Mouse (Mus musculus): Measurements from ENCODE around the gene Klk10. TPM values are rescaled to one million over a fixed set of nuclear protein-coding genes. Genes with fewer than 3 reads are reported as not detected.
A peak's percentile ranks its signal among the peaks of the same experiment; 100 is the strongest.

Gene Klk10
- polyA plus RNA-seq (2014; fragmentation: Nextera tagmentation; extraction: Ambion mirVana): 0.15 TPM in 1 of 2 replicates, not detected in the other

- no peak within 1 kb of the TSS for H3K4me2 ChIP-seq (ENCODE audit: low read depth, severe bottlenecking)
- DNase-seq (ENCODE audit: low spot score): no peak
- H3K4me3 ChIP-seq (ENCODE audit: low read depth, low read length): no peak within 1 kb of the TSS
- ATAC-seq (ENCODE audit: insufficient number of reproducible peaks, low FRiP score, low TSS enrichment, low read depth): no peak
- no peaks in the 10 kb centered on the region for H3K9me3 ChIP-seq (ENCODE audit: control insufficient read depth, low read length)
- no peak within 1 kb of the TSS for H3K9ac ChIP-seq (ENCODE audit: low read length)
- H3K36me3 ChIP-seq (ENCODE audit: control insufficient read depth, insufficient read depth, low read length): no peaks in the 10 kb centered on the region
- 43% methylated on average over 5 of the region's 5 CpGs for WGBS
- H3K27me3 ChIP-seq (ENCODE audit: control insufficient read depth, insufficient read depth, low read length): peaks cover 6% of the 10 kb centered on the region; the same call in 1 of the 2 replicates
- H3K27ac ChIP-seq (replicated peaks; ENCODE audit: low read depth, low read length): no peak within 1 kb of the TSS
- H3K4me1 ChIP-seq (ENCODE audit: control insufficient read depth, insufficient read depth, low read length): peaks cover 3% of the 10 kb centered on the region; the same call in 1 of the 2 replicates
Measured at GRCm38 (mm10) chr7:43780746-43781145, at the start of gene Klk10. TSS of gene Klk10 (plus strand) at chr7:43781035.

- no peak overlapping the region for H3K27ac ChIP-seq (replicated peaks; ENCODE audit: low read depth, low read length)
- no peak for ATAC-seq (ENCODE audit: insufficient number of reproducible peaks, low FRiP score, low TSS enrichment, low read depth)
- H3K4me1 ChIP-seq (ENCODE audit: control insufficient read depth, insufficient read depth, low read length): no peaks in the 10 kb centered on the region
- H3K9ac ChIP-seq (ENCODE audit: low read length): no peak overlapping the region
- H3K36me3 ChIP-seq (ENCODE audit: control insufficient read depth, insufficient read depth, low read length): no peaks in the 10 kb centered on the region
- H3K4me3 ChIP-seq (ENCODE audit: low read depth, low read length): no peak overlapping the region
- no peak for DNase-seq (ENCODE audit: low spot score)
- no peaks in the 10 kb centered on the region for H3K27me3 ChIP-seq (ENCODE audit: control insufficient read depth, insufficient read depth, low read length)
- 64% methylated on average over 1 of the region's 1 CpGs for WGBS
- H3K4me2 ChIP-seq (ENCODE audit: low read depth, severe bottlenecking): no peak overlapping the region
- H3K9me3 ChIP-seq (ENCODE audit: control insufficient read depth, low read length): no peaks in the 10 kb centered on the region
Measured at GRCm38 (mm10) chr7:43747788-43748187, 33.0 kb upstream of the Klk10 start.

DNA sequence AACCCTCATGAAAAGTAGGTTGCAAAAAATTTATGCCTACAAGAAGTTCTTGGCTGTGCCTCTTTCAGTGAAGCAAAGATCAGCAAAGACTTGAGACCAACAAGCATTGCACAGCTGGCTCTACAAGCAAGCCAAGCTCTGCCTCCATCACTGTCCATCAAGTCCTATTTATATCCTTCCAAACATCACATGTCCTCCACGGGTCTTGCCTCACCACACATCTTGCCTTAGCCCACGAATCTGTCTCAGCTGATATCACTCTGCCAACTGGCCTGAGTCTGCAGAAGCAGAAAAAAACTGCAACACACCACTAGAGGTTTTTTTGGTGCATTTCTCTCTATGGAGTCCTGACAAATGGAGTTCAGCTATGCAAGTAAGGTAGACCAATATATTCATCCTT is 28.0 kb upstream of the Klk10 start:
- Histone ChIP-seq H3K27ac (replicated peaks; ENCODE audit: low read depth, low read length) (no peak overlapping the region), H3K4me2 (ENCODE audit: low read depth, severe bottlenecking) (no peak overlapping the region), H3K4me1 (ENCODE audit: control insufficient read depth, insufficient read depth, low read length) (no peaks in the 10 kb centered on the region), H3K9me3 (ENCODE audit: control insufficient read depth, low read length) (no peaks in the 10 kb centered on the region), H3K36me3 (ENCODE audit: control insufficient read depth, insufficient read depth, low read length) (no peaks in the 10 kb centered on the region), H3K9ac (ENCODE audit: low read length) (no peak overlapping the region), H3K4me3 (ENCODE audit: low read depth, low read length) (no peak overlapping the region), H3K27me3 (ENCODE audit: control insufficient read depth, insufficient read depth, low read length) (no peaks in the 10 kb centered on the region)
- 71% methylated on average over 2 of the region's 2 CpGs for WGBS
- no peak for DNase-seq (ENCODE audit: low spot score)
- ATAC-seq (ENCODE audit: insufficient number of reproducible peaks, low FRiP score, low TSS enrichment, low read depth): no peak

DNA sequence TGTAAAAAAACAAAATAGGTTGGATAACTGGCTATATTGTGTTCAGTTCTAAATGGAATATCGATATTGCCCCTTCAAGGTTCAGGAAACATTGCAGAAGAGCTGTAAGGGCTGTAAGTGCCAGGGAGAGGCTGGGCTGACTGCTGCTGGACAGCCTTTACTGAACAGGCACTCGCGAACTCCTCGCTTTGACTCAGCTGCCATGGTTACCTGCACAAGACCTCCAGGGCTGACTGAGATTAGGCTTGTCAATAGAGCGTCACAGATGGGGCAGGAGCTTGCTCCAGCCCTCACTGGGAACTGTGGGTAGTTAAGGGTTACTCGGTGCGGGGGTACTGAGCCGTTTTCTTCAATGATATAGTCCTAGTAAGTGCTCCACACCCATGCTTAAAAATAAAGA is 14.4 kb upstream of the Klk10 start:
- DNase-seq (ENCODE audit: low spot score): no peak
- WGBS: 57% methylated on average over 8 of the region's 8 CpGs
- Histone ChIP-seq H3K9ac (ENCODE audit: low read length) (no peak overlapping the region), H3K4me3 (ENCODE audit: low read depth, low read length) (no peak overlapping the region), H3K4me1 (ENCODE audit: control insufficient read depth, insufficient read depth, low read length) (no peaks in the 10 kb centered on the region), H3K27ac (replicated peaks; ENCODE audit: low read depth, low read length) (no peak overlapping the region), H3K4me2 (ENCODE audit: low read depth, severe bottlenecking) (no peak overlapping the region), H3K9me3 (ENCODE audit: control insufficient read depth, low read length) (no peaks in the 10 kb centered on the region), H3K27me3 (ENCODE audit: control insufficient read depth, insufficient read depth, low read length) (no peaks in the 10 kb centered on the region), H3K36me3 (ENCODE audit: control insufficient read depth, insufficient read depth, low read length) (no peaks in the 10 kb centered on the region)
- no peak for ATAC-seq (ENCODE audit: insufficient number of reproducible peaks, low FRiP score, low TSS enrichment, low read depth)

- WGBS: 82% methylated on average over 4 of the region's 4 CpGs
- no peak for ATAC-seq (ENCODE audit: insufficient number of reproducible peaks, low FRiP score, low TSS enrichment, low read depth)
- no peak within 1 kb of the TSS for H3K4me2 ChIP-seq (ENCODE audit: low read depth, severe bottlenecking)
- no peak within 1 kb of the TSS for H3K27ac ChIP-seq (replicated peaks; ENCODE audit: low read depth, low read length)
- H3K4me1 ChIP-seq (ENCODE audit: control insufficient read depth, insufficient read depth, low read length): no peaks in the 10 kb centered on the region
- H3K36me3 ChIP-seq (ENCODE audit: control insufficient read depth, insufficient read depth, low read length): no peaks in the 10 kb centered on the region
- no peak within 1 kb of the TSS for H3K4me3 ChIP-seq (ENCODE audit: low read depth, low read length)
- no peak for DNase-seq (ENCODE audit: low spot score)
- no peaks in the 10 kb centered on the region for H3K9me3 ChIP-seq (ENCODE audit: control insufficient read depth, low read length)
- H3K9ac ChIP-seq (ENCODE audit: low read length): no peak within 1 kb of the TSS
- no peaks in the 10 kb centered on the region for H3K27me3 ChIP-seq (ENCODE audit: control insufficient read depth, insufficient read depth, low read length)
Measured at GRCm38 (mm10) chr7:43768597-43768996, 12.2 kb upstream of the Klk10 start, which contains the start of gene Klk12. TSS of gene Klk12 (plus strand) at chr7:43768897.

- Histone ChIP-seq H3K27me3 (ENCODE audit: control insufficient read depth, insufficient read depth, low read length) (no peaks in the 10 kb centered on the region), H3K4me2 (ENCODE audit: low read depth, severe bottlenecking) (no peak overlapping the region), H3K9me3 (ENCODE audit: control insufficient read depth, low read length) (no peaks in the 10 kb centered on the region), H3K27ac (replicated peaks; ENCODE audit: low read depth, low read length) (no peak overlapping the region), H3K4me1 (ENCODE audit: control insufficient read depth, insufficient read depth, low read length) (no peaks in the 10 kb centered on the region), H3K4me3 (ENCODE audit: low read depth, low read length) (no peak overlapping the region), H3K36me3 (ENCODE audit: control insufficient read depth, insufficient read depth, low read length) (no peaks in the 10 kb centered on the region), H3K9ac (ENCODE audit: low read length) (no peak overlapping the region)
- ATAC-seq (ENCODE audit: insufficient number of reproducible peaks, low FRiP score, low TSS enrichment, low read depth) (no peak), DNase-seq (ENCODE audit: low spot score) (no peak)
- 88% methylated on average over 8 of the region's 8 CpGs for WGBS
Measured at GRCm38 (mm10) chr7:43769636-43770035, 11.2 kb upstream of the Klk10 start.

GRCm38 (mm10) chr7:43770701-43771100 is 10.1 kb upstream of the Klk10 start:
- Histone ChIP-seq H3K9ac (ENCODE audit: low read length) (no peak overlapping the region), H3K4me2 (ENCODE audit: low read depth, severe bottlenecking) (no peak overlapping the region), H3K4me3 (ENCODE audit: low read depth, low read length) (no peak overlapping the region), H3K4me1 (ENCODE audit: control insufficient read depth, insufficient read depth, low read length) (no peaks in the 10 kb centered on the region), H3K36me3 (ENCODE audit: control insufficient read depth, insufficient read depth, low read length) (no peaks in the 10 kb centered on the region), H3K9me3 (ENCODE audit: control insufficient read depth, low read length) (no peaks in the 10 kb centered on the region), H3K27ac (replicated peaks; ENCODE audit: low read depth, low read length) (no peak overlapping the region), H3K27me3 (ENCODE audit: control insufficient read depth, insufficient read depth, low read length) (no peaks in the 10 kb centered on the region)
- DNase-seq (ENCODE audit: low spot score): peak; percentile 9
- ATAC-seq (ENCODE audit: insufficient number of reproducible peaks, low FRiP score, low TSS enrichment, low read depth): no peak
- 91% methylated on average over 10 of the region's 10 CpGs for WGBS

DNA sequence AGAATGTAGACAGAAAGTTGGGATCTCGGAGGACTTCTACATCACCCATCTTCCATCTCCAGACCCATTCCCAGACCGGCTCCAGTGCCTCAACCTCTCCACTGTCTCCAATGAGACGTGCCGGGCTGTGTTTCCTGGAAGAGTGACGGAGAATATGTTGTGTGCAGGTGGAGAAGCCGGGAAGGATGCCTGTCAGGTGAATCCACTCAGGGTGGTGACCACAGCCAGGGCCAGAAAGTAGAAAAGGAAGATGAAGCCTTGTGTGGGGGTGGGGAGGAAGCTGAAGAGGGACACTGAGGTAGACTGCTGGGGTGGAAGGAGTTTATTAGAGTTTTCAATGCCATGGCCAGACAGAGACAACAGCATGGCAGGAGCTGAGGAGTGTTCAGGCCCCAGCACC is 8.9 kb upstream of the Klk10 start:
- no peaks in the 10 kb centered on the region for H3K4me1 ChIP-seq (ENCODE audit: control insufficient read depth, insufficient read depth, low read length)
- H3K4me2 ChIP-seq (ENCODE audit: low read depth, severe bottlenecking): no peak overlapping the region
- no peak overlapping the region for H3K27ac ChIP-seq (replicated peaks; ENCODE audit: low read depth, low read length)
- 97% methylated on average over 6 of the region's 6 CpGs for WGBS
- no peaks in the 10 kb centered on the region for H3K9me3 ChIP-seq (ENCODE audit: control insufficient read depth, low read length)
- DNase-seq (ENCODE audit: low spot score) (no peak), ATAC-seq (ENCODE audit: insufficient number of reproducible peaks, low FRiP score, low TSS enrichment, low read depth) (no peak)
- no peaks in the 10 kb centered on the region for H3K27me3 ChIP-seq (ENCODE audit: control insufficient read depth, insufficient read depth, low read length)
- H3K4me3 ChIP-seq (ENCODE audit: low read depth, low read length): no peak overlapping the region
- H3K9ac ChIP-seq (ENCODE audit: low read length): no peak overlapping the region
- H3K36me3 ChIP-seq (ENCODE audit: control insufficient read depth, insufficient read depth, low read length): no peaks in the 10 kb centered on the region

DNA sequence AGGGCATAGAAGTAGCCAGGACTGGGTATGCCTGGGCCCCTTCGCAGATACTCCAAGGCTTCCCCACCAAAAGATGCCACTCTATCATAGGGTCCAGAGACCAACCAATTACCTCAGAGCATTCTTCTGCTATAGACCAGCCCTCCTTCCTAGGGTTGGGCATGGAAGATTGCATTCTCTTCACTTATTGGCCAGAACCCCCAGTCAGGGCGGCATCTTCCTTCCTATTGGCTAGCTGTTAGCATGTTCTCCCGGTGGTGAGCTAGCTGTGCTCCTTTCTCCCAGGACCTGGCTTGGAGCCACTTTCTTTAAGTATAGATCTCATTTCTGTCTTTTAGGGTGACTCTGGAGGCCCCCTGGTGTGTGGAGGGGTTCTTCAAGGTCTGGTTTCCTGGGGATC is 7.9 kb upstream of the Klk10 start:
- Histone ChIP-seq H3K4me2 (ENCODE audit: low read depth, severe bottlenecking) (no peak overlapping the region), H3K36me3 (ENCODE audit: control insufficient read depth, insufficient read depth, low read length) (no peaks in the 10 kb centered on the region), H3K27ac (replicated peaks; ENCODE audit: low read depth, low read length) (no peak overlapping the region), H3K4me1 (ENCODE audit: control insufficient read depth, insufficient read depth, low read length) (no peaks in the 10 kb centered on the region), H3K9me3 (ENCODE audit: control insufficient read depth, low read length) (no peaks in the 10 kb centered on the region), H3K4me3 (ENCODE audit: low read depth, low read length) (no peak overlapping the region), H3K27me3 (ENCODE audit: control insufficient read depth, insufficient read depth, low read length) (no peaks in the 10 kb centered on the region), H3K9ac (ENCODE audit: low read length) (no peak overlapping the region)
- peak; percentile 7 for DNase-seq (ENCODE audit: low spot score)
- ATAC-seq (ENCODE audit: insufficient number of reproducible peaks, low FRiP score, low TSS enrichment, low read depth): no peak
- WGBS: 71% methylated on average over 3 of the region's 3 CpGs

Measured in limb, embryonic 11.5 days (tissue).